Mouse (Mus musculus): ENCODE data around the gene Sowahb.

Sowahb gene

DNA sequence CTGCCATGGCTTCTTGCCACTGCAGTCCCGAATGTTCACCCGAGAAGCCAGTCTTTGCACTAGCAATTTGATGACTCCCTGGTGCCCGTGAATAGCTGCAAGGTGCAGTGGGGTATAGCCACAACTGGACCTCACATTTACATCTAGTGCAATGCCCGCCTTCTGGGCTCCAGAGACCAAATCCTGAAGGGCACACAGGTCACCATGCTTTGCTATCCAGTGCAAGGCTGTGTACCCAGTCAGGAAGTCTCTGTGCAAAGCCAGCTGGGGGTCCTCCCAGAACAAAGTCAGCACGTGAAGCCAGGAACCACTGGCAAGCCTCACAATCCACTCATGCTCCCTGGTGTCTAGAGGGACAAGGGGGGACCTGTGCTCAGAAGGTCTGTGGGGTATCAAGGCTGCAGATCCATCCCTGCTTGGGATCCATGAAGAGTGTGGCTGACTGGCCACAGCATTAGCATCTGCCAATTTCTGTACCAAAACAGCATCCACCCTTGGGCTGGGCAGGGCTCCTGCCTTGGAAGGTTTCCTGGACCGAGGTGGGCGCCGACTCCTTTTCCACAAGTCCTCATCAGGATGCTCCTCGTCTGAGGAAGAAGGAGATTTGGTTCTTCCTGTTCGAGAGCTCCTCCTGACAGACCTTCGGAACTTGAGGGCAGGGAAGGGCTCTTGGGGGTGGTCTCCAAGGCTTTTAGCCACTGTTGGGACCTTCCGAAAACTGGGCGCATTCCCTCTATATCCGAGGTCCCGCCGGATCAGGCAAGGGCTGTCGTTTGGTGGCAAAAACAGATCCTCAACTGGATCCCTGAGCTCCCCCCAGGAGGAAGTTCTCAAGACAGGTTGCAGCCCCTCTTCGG lies 1.8 kb downstream of the Sowahb start:
- DNase-seq (ENCODE audit: low read depth, low spot score) = no peak

GRCm38 (mm10) chr5:93042031-93042430 lies 2.8 kb downstream of the Sowahb start:
- DNase-seq (ENCODE audit: low read depth, low spot score) = no peak

- DNase-seq (ENCODE audit: low read depth, low spot score) = no peak
Measured at GRCm38 (mm10) chr5:93041276-93041675, 3.5 kb downstream of the Sowahb start.

GRCm38 (mm10) chr5:93040095-93040494 lies 4.7 kb downstream of the Sowahb start:
- peak; percentile 73 for DNase-seq (ENCODE audit: low read depth, low spot score)

- no peak for DNase-seq (ENCODE audit: low read depth, low spot score)
Measured at GRCm38 (mm10) chr5:93036254-93036653, 8.6 kb downstream of the Sowahb start.

DNA sequence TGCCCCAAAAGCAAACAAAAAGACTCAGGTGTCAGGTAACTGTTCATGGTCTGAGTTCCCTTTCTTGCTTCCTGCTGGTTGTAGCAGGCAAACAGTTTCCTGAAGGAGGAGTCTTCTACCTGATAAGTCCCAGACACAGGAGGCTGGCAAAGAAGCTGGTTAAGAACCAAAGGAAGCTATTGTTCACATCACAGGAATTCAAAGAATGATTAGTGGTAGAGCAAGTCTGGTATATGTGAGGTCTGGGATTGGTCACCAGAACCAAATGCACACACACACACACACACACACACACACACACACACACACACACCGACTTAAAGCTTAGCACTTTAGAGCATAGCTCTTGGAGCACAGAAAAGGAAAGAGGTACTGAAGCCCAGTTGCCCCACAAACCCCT lies 9.5 kb downstream of the Sowahb start:
- DNase-seq (ENCODE audit: low read depth, low spot score) = no peak

- DNase-seq (ENCODE audit: low read depth, low spot score) = no peak
Measured at GRCm38 (mm10) chr5:93033087-93033870, 11.5 kb downstream of the Sowahb start.

GRCm38 (mm10) chr5:93032621-93033020 lies 12.2 kb downstream of the Sowahb start:
- no peak for DNase-seq (ENCODE audit: low read depth, low spot score)

DNA sequence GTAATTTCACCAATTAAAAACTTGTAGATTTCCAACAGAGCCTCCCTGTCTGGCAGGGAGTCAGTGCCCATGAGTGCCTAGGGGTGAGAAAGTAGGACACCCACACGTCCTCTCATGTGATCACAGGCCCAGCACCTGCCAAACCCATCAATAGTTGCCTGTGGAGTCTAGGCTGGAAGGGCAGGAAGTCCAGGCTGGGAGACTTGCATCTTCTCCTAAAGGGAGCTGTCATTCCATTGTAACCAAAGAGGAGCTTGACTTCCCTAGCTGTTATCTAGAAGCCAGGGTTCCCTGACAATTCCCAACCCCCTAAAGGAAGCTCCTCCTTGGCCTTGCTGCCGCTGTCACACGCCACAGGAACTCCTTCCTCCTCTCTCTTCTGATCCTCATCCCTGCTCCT lies 14.0 kb downstream of the Sowahb start:
- DNase-seq (ENCODE audit: low read depth, low spot score) = no peak

DNA sequence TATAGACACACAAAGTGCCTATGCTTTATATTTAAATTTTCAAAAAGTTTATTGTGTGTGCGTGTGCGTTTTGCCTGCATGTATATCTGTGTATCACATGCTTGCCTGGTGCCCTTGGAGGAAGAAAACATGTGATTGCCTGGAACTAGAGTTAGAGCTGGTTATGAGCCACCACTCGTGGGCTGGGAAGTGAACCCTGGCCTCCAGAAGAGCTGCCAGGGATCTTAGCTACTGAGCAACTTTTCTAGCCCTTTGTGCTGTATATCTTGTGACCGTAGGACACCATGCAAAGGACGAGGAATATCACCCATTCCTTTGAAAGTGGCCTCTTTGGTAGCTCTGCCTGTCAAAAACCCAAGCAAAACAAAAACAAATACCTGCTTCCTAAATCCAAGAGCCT lies 14.4 kb downstream of the Sowahb start:
- no peak for DNase-seq (ENCODE audit: low read depth, low spot score)

GRCm38 (mm10) chr5:93027120-93027675 lies 17.6 kb downstream of the Sowahb start:
- peak; percentile 53 for DNase-seq (ENCODE audit: low read depth, low spot score)

DNA sequence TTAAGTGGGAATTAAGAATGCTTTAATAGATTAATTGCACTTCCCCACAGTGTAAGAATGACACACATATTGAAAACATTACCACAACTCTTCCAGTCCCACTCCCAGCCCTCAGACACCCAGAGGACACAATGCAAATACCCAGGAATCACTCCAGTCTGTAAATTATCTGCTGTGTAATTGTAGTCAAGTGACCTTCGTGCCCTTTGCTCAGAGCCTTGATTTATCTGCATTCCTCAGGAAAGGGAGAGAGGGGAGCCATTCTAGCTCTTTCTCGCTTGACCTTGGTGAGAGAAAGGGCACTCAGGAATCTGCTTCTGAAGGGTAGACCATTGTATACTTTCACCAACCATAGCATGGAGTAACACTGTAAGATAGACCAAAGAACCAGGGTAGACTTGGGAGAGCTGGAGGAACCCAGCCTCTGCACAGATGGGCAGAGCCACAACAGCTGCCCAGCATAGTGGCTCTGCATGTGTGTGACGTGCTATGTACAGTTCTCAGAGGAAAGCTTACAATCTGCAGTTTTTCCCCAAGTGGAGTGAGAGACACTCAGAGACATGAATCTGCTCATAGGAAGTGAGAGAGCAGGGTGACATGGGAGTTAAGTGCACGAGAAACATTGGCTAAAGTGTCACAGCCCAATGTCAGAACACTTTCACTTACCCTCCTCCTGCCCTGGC lies 18.2 kb downstream of the Sowahb start:
- peak; percentile 78 for DNase-seq (ENCODE audit: low read depth, low spot score)

GRCm38 (mm10) chr5:93024754-93025280 lies 20.0 kb downstream of the Sowahb start:
- DNase-seq (ENCODE audit: low read depth, low spot score) = no peak

GRCm38 (mm10) chr5:93022126-93022797 lies 22.6 kb downstream of the Sowahb start:
- no peak for DNase-seq (ENCODE audit: low read depth, low spot score)

DNA sequence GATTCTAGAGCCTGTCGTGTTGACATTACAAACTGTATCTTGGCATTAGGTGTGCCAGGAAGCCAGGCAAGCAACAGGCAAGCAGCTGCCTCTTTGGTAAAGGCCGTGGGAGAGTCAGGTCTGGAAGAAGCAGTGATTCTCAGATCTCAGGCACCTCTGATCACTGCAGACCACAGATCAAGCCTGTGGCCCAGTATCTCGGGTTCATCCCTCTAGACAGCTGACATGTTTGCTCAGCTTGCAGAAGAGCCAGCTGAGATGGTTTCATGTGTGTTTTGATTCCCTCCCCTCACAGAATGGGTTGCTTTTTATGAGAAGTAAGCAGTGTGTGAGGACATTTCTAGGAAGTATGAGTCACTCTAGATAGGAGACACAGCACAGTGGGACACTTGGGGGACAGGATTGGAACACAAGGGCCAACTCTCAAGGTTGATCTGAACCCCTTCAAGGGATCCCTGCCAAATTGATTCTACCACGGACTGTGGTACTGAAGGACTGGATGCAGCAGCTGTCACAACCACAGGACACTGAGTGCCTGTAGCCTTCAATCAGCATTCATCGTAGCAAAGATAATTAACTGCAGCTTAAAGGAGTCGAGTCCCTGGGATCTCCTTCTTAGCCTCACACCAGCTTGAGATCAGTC lies 24.7 kb downstream of the Sowahb start:
- no peak for DNase-seq (ENCODE audit: low read depth, low spot score)

- peak; percentile 55 for DNase-seq (ENCODE audit: low read depth, low spot score)
Measured at GRCm38 (mm10) chr5:93019207-93019606, 25.6 kb downstream of the Sowahb start.

GRCm38 (mm10) chr5:93017678-93018077 lies 27.1 kb downstream of the Sowahb start:
- DNase-seq (ENCODE audit: low read depth, low spot score) = no peak

DNA sequence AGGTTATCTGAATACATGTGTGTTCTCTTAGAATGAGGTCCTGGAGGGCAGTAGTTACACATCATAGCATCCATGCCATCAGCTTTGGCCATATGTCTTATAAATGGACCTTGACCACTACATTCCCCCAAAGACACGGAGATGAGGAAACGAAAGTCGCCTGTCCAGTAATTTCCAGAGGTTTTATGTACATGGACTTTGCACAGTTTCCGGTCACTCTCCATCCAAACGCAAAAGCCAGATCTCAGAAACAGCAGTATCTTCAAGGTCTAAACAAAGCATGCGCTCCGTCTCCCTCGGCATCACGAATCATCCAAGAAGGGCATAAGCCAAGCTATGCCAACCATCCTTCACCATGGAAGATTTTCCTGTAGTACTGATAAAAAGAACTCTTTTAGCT lies 36.6 kb downstream of the Sowahb start:
- DNase-seq (ENCODE audit: low read depth, low spot score) = no peak

- DNase-seq (ENCODE audit: low read depth, low spot score) = peak; percentile 50
Measured at GRCm38 (mm10) chr5:93005815-93006341, 38.9 kb downstream of the Sowahb start.

DNA sequence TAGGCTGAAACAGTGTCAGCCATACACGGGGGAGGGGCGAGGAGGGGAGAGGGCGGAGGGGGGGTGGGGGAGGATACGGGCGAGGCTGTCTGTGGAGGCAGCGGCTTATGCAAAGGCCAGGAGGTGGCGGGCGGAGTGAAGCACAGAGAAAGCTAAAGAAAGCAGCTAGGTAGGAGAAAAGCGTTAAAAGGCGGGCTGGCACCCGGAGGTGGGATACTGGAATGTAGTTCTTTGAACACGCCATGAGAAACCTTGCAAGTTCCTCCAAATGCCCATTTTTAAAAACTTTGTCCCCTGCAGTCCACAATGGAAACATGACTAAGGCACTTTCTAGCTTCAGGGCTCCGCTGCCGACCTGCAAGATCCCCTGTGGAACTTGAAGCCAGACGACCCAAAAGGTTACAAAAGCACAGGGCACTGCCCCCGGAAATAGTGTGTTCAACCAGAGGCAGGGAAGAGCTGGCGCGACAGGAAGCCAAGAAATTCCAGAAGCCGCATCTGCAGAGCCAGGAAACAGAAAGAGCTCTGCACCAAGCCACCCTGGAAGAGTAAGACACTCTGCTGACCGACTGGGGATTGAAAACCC lies 39.5 kb downstream of the Sowahb start:
- DNase-seq (ENCODE audit: low read depth, low spot score) = peak; percentile 82

Measured in ES-CJ7 (cell line).